Comparison of ENCODE assay signal across 29 mouse cellular contexts in the genomic region with DNA sequence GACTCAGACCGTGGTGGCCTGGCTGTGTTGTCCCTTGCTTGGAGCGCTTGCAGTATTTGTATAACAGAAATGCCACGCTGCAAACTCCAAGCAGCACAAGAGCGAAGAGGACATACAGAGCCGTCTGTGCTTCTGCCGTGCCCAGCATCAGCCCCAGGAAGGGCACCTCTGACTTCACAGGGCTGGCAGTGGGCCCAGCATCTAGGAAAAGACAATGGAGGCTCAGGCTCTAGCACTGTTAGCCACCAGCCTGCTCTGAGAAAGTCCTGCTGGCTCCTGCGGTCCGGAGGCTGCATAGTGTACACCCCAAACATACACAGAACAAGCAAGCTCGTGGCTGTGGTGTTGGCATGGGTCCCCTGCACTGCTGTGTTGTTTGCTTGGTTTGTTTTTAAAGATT. TPM values are rescaled to one million over a fixed set of nuclear protein-coding genes. Genes with fewer than 3 reads are reported as not detected.
DNase-seq lines count a peak whose midpoint lies in the region; ATAC-seq and TF ChIP-seq lines count a peak whose summit lies in the region.
"Had no signal": no experiment of that assay in that cellular context is flagged by ENCODE, and none has a peak within 500 bp of the region (broad histone marks: within the 10 kb centered on the region; RNA-seq: fewer than 3 reads in every experiment).

No protein-coding gene starts in this region.

- peak; percentile 83 for DNase-seq in heart, adult 11 months
- DNase-seq in layer of hippocampus, adult 2 months (ENCODE audit: low spot score in 2 of 2) = no peak
- DNase-seq in layer of hippocampus, postnatal 10 days (ENCODE audit: low spot score in 2 of 2) = no peak
- DNase-seq in ES-E14 (ENCODE audit: low read depth, low spot score) = no peak
- DNase-seq in Muller cell, postnatal 12 days (ENCODE audit: inconsistent ontology term) = peak; percentile 45
- DNase-seq in urinary bladder, postnatal 4 days (ENCODE audit: low spot score in 2 of 2) = no peak
- DNase-seq: adrenal gland, adult 8-10 months; B cell, adult 2 months; cerebellum, adult 11-12 months; cerebellum, postnatal 14 days; forebrain, postnatal 0 days; kidney, adult 8-10 months; kidney, postnatal 4 days; lung, embryonic 14.5 days; lung, postnatal 14 days; right cerebral cortex, postnatal 25 days; spleen, adult 18-20 months; thymus, postnatal 14 days had no signal

- no peak for ATAC-seq in heart, embryonic 12.5 days (ENCODE audit: insufficient number of reproducible peaks, low FRiP score)
- ATAC-seq: forebrain, postnatal 0 days; intestine, embryonic 16.5 days had no signal

- H3K4me1 ChIP-seq in heart, embryonic 12.5 days (replicated peaks) = no peaks in the 10 kb centered on the region
- H3K4me1 ChIP-seq in ES-E14 (ENCODE audit: control insufficient read depth in 2 of 2, insufficient read depth in 2 of 2, low read length in 2 of 2, poor library complexity in 1 of 2) = no peaks in the 10 kb centered on the region
- H3K4me1 ChIP-seq: heart, embryonic 10.5 days; limb, embryonic 12.5 days; liver, embryonic 15.5 days; midbrain, embryonic 12.5 days had no signal

- no peak overlapping the region for H3K27ac ChIP-seq in heart, embryonic 12.5 days (ENCODE audit: poor library complexity, severe bottlenecking)
- peak overlapping the region; percentile 33; the same call in 1 of the 2 replicates for H3K27ac ChIP-seq in layer of hippocampus, adult 2 months
- H3K27ac ChIP-seq in ES-E14 (ENCODE audit: insufficient read depth, low read depth, low read length, poor library complexity, severe bottlenecking) = no peak overlapping the region
- H3K27ac ChIP-seq: heart, embryonic 10.5 days; kidney, postnatal 0 days; limb, embryonic 12.5 days; liver, embryonic 15.5 days; midbrain, embryonic 12.5 days had no signal

- no peaks in the 10 kb centered on the region for H3K27me3 ChIP-seq in heart, embryonic 12.5 days (replicated peaks)
- H3K27me3 ChIP-seq: limb, embryonic 12.5 days; liver, embryonic 15.5 days; midbrain, embryonic 12.5 days had no signal

- in situ Hi-C loops in ES-E14 (cut with MboI; ENCODE audit: low sequenced_read_pairs in 2 of 2, unreplicated experiment in 2 of 2) = loop anchor here (10.0 to 25.0 kb wide), 2 partner anchors 540 to 552 kb away; no protein-coding TSS in a partner anchor

- H3K4me3 ChIP-seq in heart, embryonic 12.5 days = no peak overlapping the region
- no peak overlapping the region for H3K4me3 ChIP-seq in layer of hippocampus, adult 2 months
- no peak overlapping the region for H3K4me3 ChIP-seq in ES-E14 (ENCODE audit: insufficient read depth in 1 of 2, low read depth in 1 of 2, low read length in 2 of 2, poor library complexity in 1 of 2, severe bottlenecking in 1 of 2)
- H3K4me3 ChIP-seq: erythroblast, embryonic 14.5 days; heart, embryonic 10.5 days; limb, embryonic 12.5 days; liver, embryonic 15.5 days; midbrain, embryonic 12.5 days had no signal

- H3K36me3 ChIP-seq in heart, embryonic 12.5 days = peaks cover 25% of the 10 kb centered on the region
- H3K36me3 ChIP-seq in ES-E14 (ENCODE audit: control insufficient read depth, insufficient read depth, low read length, poor library complexity, severe bottlenecking) = no peaks in the 10 kb centered on the region; the same call in 1 of the 2 replicates

- no peak overlapping the region for H3K4me2 ChIP-seq in heart, embryonic 12.5 days
- H3K4me2 ChIP-seq: limb, embryonic 12.5 days; liver, embryonic 15.5 days; lung, embryonic 14.5 days; midbrain, embryonic 12.5 days had no signal

- 0 out of 2 replicates have a peak, but pooled peaks cover 10% of the 10 kb centered on the region for H3K9me3 ChIP-seq in heart, embryonic 12.5 days (replicated peaks)
- H3K9me3 ChIP-seq in ES-E14 (ENCODE audit: control insufficient read depth, insufficient read depth, low read depth, low read length) = no peaks in the 10 kb centered on the region
- H3K9me3 ChIP-seq: heart, embryonic 10.5 days; limb, embryonic 12.5 days; midbrain, embryonic 12.5 days had no signal

- WGBS in heart, embryonic 12.5 days = 82% methylated on average over 9 of the region's 9 CpGs

- TF ChIP-seq CTCF in layer of hippocampus, adult 2 months (conservative IDR thresholded peaks at IDR 0.05) = no peak

- H3K9ac ChIP-seq in heart, embryonic 12.5 days = no peak overlapping the region
- peak overlapping the region; percentile 21; the same call in 1 of the 2 replicates for H3K9ac ChIP-seq in ES-E14 (ENCODE audit: insufficient read depth, low read depth, low read length, poor library complexity, severe bottlenecking)
- H3K9ac ChIP-seq: forebrain, postnatal 0 days; limb, embryonic 12.5 days; liver, embryonic 15.5 days; lung, embryonic 14.5 days; midbrain, embryonic 12.5 days had no signal

TF ChIP-seq in ES-E14, 5 proteins besides CTCF, POLR2A, EP300 and RAD21:
- TF ChIP-seq ZNF384 (IDR thresholded peaks at IDR 0.05; ENCODE audit: low read depth, low read length) (no peak), MAFK (IDR thresholded peaks at IDR 0.05; ENCODE audit: insufficient read depth, low read depth, low read length) (no peak)
TF ChIP-seq in ES-E14: peak in this region for 0.

RNA-seq across cellular contexts. Expression of a gene that starts 41.4 kb away (rescaled TPM):
- 65.3 and 66.3 TPM in 2 replicates for polyA plus RNA-seq in heart, embryonic 12.5 days (2016; fragmentation: Nextera tagmentation; extraction: Ambion mirVana)
- total RNA-seq in layer of hippocampus, adult 2 months (2021) = 10 to 100 TPM; 61.7 to 62.8 TPM
- 10 to 100 TPM; 58.8 to 63.6 TPM for total RNA-seq in layer of hippocampus, postnatal 10 days (2021)
- 44.0 and 50.2 TPM in 2 replicates for total RNA-seq in ES-E14 (2012; rRNA removed)

RNA-seq across cellular contexts. Expression of a gene that starts 43.0 kb away (rescaled TPM):
- polyA plus RNA-seq in heart, embryonic 12.5 days (2016; fragmentation: Nextera tagmentation; extraction: Ambion mirVana) = 0.05 and 0.10 TPM in 2 replicates
- 10 to 100 TPM; 58.4 to 74.2 TPM for total RNA-seq in layer of hippocampus, adult 2 months (2021)
- 10 to 100 TPM; 16.6 to 20.2 TPM for total RNA-seq in layer of hippocampus, postnatal 10 days (2021)
- 0.18 and 0.32 TPM in 2 replicates for total RNA-seq in ES-E14 (2012; rRNA removed)
- total RNA-seq: gastrocnemius, adult 8-10 months; liver, adult 2 months had no signal
- polyA plus RNA-seq: erythroblast, embryonic 14.5 days; heart, embryonic 16.5 days; liver, adult 2 months had no signal

Comparison
In these comparisons a context has a peak if more than half of its experiments do, and no peak if none do; other contexts are left out.
1. DNase-seq: peak in heart, adult 11 months (single experiment) and Muller cell, postnatal 12 days (single experiment); none in layer of hippocampus, adult 2 months (0 of 2), layer of hippocampus, postnatal 10 days (0 of 2), ES-E14 (single experiment) and urinary bladder, postnatal 4 days (0 of 2).
2. RNA of a gene that starts 43.0 kb away (total RNA-seq): 58.4 to 74.2 TPM in layer of hippocampus, adult 2 months and 16.6 to 20.2 TPM in layer of hippocampus, postnatal 10 days; 0.18 to 0.32 TPM in ES-E14; every median in the first group is over 10 times any median in the second.